In the genomic region with DNA sequence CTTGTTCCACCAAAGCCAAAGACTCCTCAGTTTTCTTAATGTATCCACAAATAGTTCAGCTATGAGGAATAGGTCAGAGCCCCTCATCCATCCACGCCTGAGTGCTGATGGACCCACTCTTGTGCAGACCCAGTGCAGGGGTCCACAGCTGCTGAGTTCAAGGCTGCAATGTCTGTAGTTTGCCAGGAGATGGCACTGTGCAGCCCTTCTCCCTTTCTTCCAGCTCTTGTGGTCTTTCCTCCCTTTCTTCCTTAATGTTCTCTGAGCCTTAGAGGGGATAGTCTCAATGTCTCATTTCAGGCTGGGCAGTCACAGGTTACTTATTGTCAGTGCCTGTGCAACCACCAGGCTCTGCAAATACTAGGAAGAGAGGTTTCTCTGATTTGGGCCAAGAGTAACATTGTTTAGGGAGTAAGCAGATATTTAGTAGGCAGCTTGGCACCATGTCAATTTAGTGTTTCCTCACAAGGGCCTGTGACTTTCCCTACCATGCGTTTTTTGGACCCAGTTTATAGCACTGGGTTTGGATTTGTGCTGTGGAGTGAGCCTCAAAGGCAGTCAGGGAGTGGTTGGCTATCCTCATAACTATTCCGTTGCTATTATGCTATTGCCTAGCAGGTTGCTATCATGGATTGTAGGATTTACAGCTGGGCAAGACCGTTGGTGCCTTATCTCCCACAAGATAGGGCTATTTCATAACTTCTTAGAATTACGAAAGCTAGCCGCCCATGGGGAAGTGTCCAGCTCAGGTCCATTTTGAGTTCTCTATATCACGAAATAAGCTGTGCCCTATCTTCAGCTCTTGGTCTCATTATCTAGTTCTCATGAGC, we compare ENCODE assay signal across 9 mouse cellular contexts. TPM values are rescaled to one million over a fixed set of nuclear protein-coding genes. Genes with fewer than 3 reads are reported as not detected.
A peak's percentile ranks its signal among the peaks of the same experiment; 100 is the strongest.
DNase-seq lines count a peak whose midpoint lies in the region; ATAC-seq lines count a peak whose summit lies in the region.
"Had no signal": no experiment of that assay in that cellular context is flagged by ENCODE, and none has a peak within 500 bp of the region (broad histone marks: within the 10 kb centered on the region; RNA-seq: fewer than 3 reads in every experiment).

No protein-coding gene starts in this region.

- ATAC-seq in intestine, embryonic 15.5 days, result peak; percentile 87

- no peaks in the 10 kb centered on the region for H3K36me3 ChIP-seq in intestine, embryonic 15.5 days
- H3K36me3 ChIP-seq: liver, embryonic 15.5 days had no signal

- no peaks in the 10 kb centered on the region for H3K9me3 ChIP-seq in intestine, embryonic 15.5 days
- H3K9me3 ChIP-seq: liver, embryonic 15.5 days had no signal

- H3K4me1 ChIP-seq in intestine, embryonic 15.5 days (replicated peaks), result peaks cover 9% of the 10 kb centered on the region

- no peak overlapping the region for H3K4me3 ChIP-seq in intestine, embryonic 15.5 days (replicated peaks)
- H3K4me3 ChIP-seq: liver, embryonic 15.5 days had no signal

- no peak overlapping the region for H3K9ac ChIP-seq in intestine, embryonic 15.5 days
- H3K9ac ChIP-seq: liver, embryonic 15.5 days had no signal

- peak; percentile 24 for DNase-seq in kidney, adult 18-20 months
- no peak for DNase-seq in kidney, adult 9 months
- DNase-seq in A20 (ENCODE audit: low read depth, low spot score) (peak; percentile 27), ZHBTc4 (ENCODE audit: low read depth, low spot score) (peak; percentile 45)
- peak; percentile 71 for DNase-seq in retina, postnatal 1 day
- DNase-seq in frontal cortex, postnatal 10 days (ENCODE audit: low spot score in 2 of 2), result no peak
- no peak for DNase-seq in frontal cortex, postnatal 25 days (ENCODE audit: low spot score in 2 of 2)

- H3K27ac ChIP-seq in intestine, embryonic 15.5 days, result peak overlapping the region; percentile 67
- H3K27ac ChIP-seq: liver, embryonic 15.5 days had no signal

- WGBS in intestine, embryonic 15.5 days, result 54% methylated on average over 7 of the region's 7 CpGs

- no peaks in the 10 kb centered on the region for H3K27me3 ChIP-seq in intestine, embryonic 15.5 days (replicated peaks)
- H3K27me3 ChIP-seq: liver, embryonic 15.5 days had no signal

- H3K4me2 ChIP-seq in intestine, embryonic 15.5 days (replicated peaks), result no peak overlapping the region
- H3K4me2 ChIP-seq: liver, embryonic 15.5 days had no signal

RNA-seq across cellular contexts. Expression of gene Shank2, which starts 54.2 kb away (rescaled TPM):
- 0.99 and 1.1 TPM in 2 replicates for polyA plus RNA-seq in intestine, embryonic 15.5 days (2015; fragmentation: Nextera tagmentation; extraction: Ambion mirVana)

Comparison
In these comparisons a context has a peak if more than half of its experiments do, and no peak if none do; other contexts are left out.
1. DNase-seq: peak in kidney, adult 18-20 months (single experiment), A20 (single experiment), ZHBTc4 (single experiment) and retina, postnatal 1 day (single experiment); none in kidney, adult 9 months (single experiment), frontal cortex, postnatal 10 days (0 of 2) and frontal cortex, postnatal 25 days (0 of 2).